Mouse (Mus musculus): ENCODE data around the gene Spa17. TPM values are rescaled to one million over a fixed set of nuclear protein-coding genes. Genes with fewer than 3 reads are reported as not detected.

Spa17 gene
- polyA plus RNA-seq, 1 experiment from 2014 or later: 9.2 TPM

- Histone ChIP-seq H3K36me3 (replicated peaks) (no peaks in the 10 kb centered on the region), H3K27ac (replicated peaks) (no peak overlapping the region), H3K27me3 (replicated peaks; ENCODE audit: low read depth, poor library complexity, severe bottlenecking) (peaks cover 6% of the 10 kb centered on the region), H3K4me1 (peaks cover 5% of the 10 kb centered on the region), H3K4me3 (peak overlapping the region; percentile 81), H3K9me3 (no peaks in the 10 kb centered on the region)
- no peak for DNase-seq (ENCODE audit: low spot score)
Observed at GRCm38 (mm10) chr9:37614316-37614715, 794 bp upstream of the Spa17 start.

DNA sequence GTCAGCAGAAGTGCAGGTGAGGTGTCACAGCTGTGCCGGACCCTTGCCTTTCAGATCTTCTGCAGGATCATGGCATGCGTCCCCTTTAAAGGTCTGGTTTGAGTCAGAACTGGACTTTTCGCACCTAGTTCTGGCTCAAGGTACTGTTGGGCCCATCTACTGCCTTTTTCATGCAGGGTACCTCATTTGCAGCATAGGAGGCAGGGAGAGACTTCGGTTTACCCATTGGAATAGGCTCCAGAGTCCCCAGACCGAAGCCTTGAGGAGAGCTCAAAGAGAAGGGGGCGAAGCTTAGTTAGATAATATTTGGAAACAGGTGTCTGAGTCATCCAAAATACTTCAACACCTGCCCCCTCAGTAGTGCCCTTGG lies 374 bp upstream of the Spa17 start:
- no peaks in the 10 kb centered on the region for H3K36me3 ChIP-seq (replicated peaks)
- H3K9me3 ChIP-seq: no peaks in the 10 kb centered on the region
- peak overlapping the region; percentile 81 for H3K4me3 ChIP-seq
- no peak for DNase-seq (ENCODE audit: low spot score)
- peaks cover 6% of the 10 kb centered on the region for H3K27me3 ChIP-seq (replicated peaks; ENCODE audit: low read depth, poor library complexity, severe bottlenecking)
- peaks cover 5% of the 10 kb centered on the region for H3K4me1 ChIP-seq
- 21% methylated on average over 6 of the region's 6 CpGs for WGBS
- peak overlapping the region; percentile 80 for H3K27ac ChIP-seq (replicated peaks)

DNA sequence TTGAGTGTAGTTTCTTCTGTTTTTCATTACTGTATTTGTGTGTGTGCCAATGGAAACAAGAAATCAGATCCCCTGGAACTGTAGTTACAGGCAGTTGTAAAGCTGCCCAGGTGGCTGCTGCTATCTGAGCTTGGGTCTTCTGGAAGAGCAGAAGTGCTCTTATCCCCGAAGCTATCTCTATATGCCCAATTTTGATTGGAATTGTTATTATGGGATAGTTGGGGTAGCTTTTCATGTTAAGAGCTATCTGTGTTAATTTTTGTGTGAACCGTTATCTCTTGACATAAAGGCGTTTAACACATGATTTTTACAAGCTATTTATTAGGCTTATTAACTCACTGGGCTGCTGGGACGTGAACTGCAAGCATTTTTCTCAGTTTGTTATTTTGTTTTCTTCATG lies 4.0 kb downstream of the Spa17 start:
- H3K27me3 ChIP-seq (replicated peaks; ENCODE audit: low read depth, poor library complexity, severe bottlenecking): no peaks in the 10 kb centered on the region; the same call in 1 of the 2 replicates
- DNase-seq (ENCODE audit: low spot score): no peak
- no peaks in the 10 kb centered on the region for H3K36me3 ChIP-seq (replicated peaks)
- WGBS: 73% methylated on average over 4 of the region's 4 CpGs
- no peak overlapping the region for H3K27ac ChIP-seq (replicated peaks)
- H3K4me1 ChIP-seq: peaks cover 5% of the 10 kb centered on the region
- H3K9me3 ChIP-seq: no peaks in the 10 kb centered on the region
- no peak overlapping the region for H3K4me3 ChIP-seq

GRCm38 (mm10) chr9:37605089-37605488 lies 8.4 kb downstream of the Spa17 start:
- Histone ChIP-seq H3K36me3 (replicated peaks) (no peaks in the 10 kb centered on the region), H3K4me1 (no peaks in the 10 kb centered on the region), H3K9me3 (no peaks in the 10 kb centered on the region), H3K27ac (replicated peaks) (no peak overlapping the region), H3K4me3 (no peak overlapping the region), H3K27me3 (replicated peaks; ENCODE audit: low read depth, poor library complexity, severe bottlenecking) (no peaks in the 10 kb centered on the region)
- DNase-seq (ENCODE audit: low spot score): no peak
- whole genome bisulfite sequencing: 94% methylated on average over 3 of the region's 3 CpGs

DNA sequence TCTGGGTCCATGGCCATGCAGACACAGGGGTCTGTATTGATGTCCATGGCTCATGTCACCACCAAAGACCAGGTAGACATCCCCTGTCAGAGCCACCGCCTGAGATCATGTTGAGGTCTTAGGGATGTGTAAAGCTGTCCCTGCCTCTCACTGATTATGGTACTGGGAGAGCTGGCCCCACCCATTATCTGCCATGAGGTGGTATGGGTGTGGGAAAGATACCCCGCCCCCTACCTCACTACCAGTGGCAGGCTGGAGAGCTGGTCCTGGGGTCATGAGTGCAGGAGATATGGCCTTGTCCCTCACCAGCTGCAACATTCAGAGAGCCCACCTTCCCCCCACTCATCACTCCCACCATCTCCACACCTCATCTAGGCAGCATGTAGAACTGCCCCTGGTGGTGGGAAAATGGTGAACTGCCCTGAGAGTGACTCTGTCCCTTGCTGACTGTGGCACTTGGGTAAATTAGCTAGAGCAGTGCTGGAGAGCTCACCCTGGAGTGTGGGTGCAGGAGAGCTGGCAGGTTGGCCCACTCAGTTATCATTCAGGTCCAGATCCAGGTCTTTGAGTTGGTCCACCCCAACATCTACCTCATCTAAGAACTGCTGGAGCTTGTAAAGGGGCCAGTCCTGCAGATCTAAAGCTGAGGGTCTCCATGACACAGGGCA lies 12.8 kb downstream of the Spa17 start:
- no peaks in the 10 kb centered on the region for H3K9me3 ChIP-seq
- H3K36me3 ChIP-seq (replicated peaks): no peaks in the 10 kb centered on the region
- WGBS: 87% methylated on average over 2 of the region's 2 CpGs
- H3K27me3 ChIP-seq (replicated peaks; ENCODE audit: low read depth, poor library complexity, severe bottlenecking): no peaks in the 10 kb centered on the region
- no peak for DNase-seq (ENCODE audit: low spot score)
- no peak overlapping the region for H3K27ac ChIP-seq (replicated peaks)
- no peak overlapping the region for H3K4me3 ChIP-seq
- no peaks in the 10 kb centered on the region for H3K4me1 ChIP-seq

DNA sequence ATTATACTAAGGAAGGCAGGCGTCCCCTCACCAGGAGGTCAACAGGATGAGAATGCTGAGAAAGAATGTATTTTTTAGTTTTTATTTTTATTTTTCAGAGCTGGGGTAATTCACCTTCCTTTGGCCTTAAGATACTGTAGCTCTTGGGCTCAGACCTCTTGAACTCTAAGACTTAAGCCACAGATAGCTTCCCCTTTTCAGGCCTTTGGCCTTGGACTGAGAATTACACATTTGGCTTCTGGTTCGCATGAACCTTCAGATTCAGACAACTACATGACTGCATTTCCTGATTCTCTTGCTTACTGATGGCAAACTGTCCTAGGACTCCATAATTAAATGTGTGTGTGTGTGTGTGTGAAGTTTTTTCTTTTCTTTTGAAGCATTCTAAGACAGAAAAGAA lies 14.9 kb downstream of the Spa17 start:
- Histone ChIP-seq H3K27ac (replicated peaks) (no peak overlapping the region), H3K4me3 (no peak overlapping the region), H3K4me1 (no peaks in the 10 kb centered on the region), H3K36me3 (replicated peaks) (no peaks in the 10 kb centered on the region), H3K27me3 (replicated peaks; ENCODE audit: low read depth, poor library complexity, severe bottlenecking) (no peaks in the 10 kb centered on the region), H3K9me3 (no peaks in the 10 kb centered on the region)
- 88% methylated on average over 2 of the region's 2 CpGs for WGBS
- DNase-seq (ENCODE audit: low spot score): no peak

- Histone ChIP-seq H3K27ac (replicated peaks) (no peak overlapping the region), H3K4me3 (no peak overlapping the region), H3K9me3 (no peaks in the 10 kb centered on the region), H3K36me3 (replicated peaks) (no peaks in the 10 kb centered on the region), H3K4me1 (peaks cover 6% of the 10 kb centered on the region; the same call in 1 of the 2 replicates), H3K27me3 (replicated peaks; ENCODE audit: low read depth, poor library complexity, severe bottlenecking) (no peaks in the 10 kb centered on the region)
- WGBS: 80% methylated on average over 1 of the region's 1 CpGs
- DNase-seq (ENCODE audit: low spot score): no peak
Observed at GRCm38 (mm10) chr9:37595570-37595969, 18.0 kb downstream of the Spa17 start.

- Histone ChIP-seq H3K27me3 (replicated peaks; ENCODE audit: low read depth, poor library complexity, severe bottlenecking) (no peaks in the 10 kb centered on the region), H3K9me3 (no peaks in the 10 kb centered on the region), H3K27ac (replicated peaks) (no peak overlapping the region), H3K4me1 (peaks cover 6% of the 10 kb centered on the region; the same call in 1 of the 2 replicates), H3K4me3 (no peak overlapping the region), H3K36me3 (replicated peaks) (no peaks in the 10 kb centered on the region)
- no peak for DNase-seq (ENCODE audit: low spot score)
- WGBS: 85% methylated on average over 3 of the region's 3 CpGs
Observed at GRCm38 (mm10) chr9:37593690-37594089, 19.8 kb downstream of the Spa17 start.

GRCm38 (mm10) chr9:37592633-37593032 lies 20.9 kb downstream of the Spa17 start:
- Histone ChIP-seq H3K27me3 (replicated peaks; ENCODE audit: low read depth, poor library complexity, severe bottlenecking) (no peaks in the 10 kb centered on the region), H3K36me3 (replicated peaks) (no peaks in the 10 kb centered on the region), H3K4me1 (peaks cover 6% of the 10 kb centered on the region; the same call in 1 of the 2 replicates), H3K9me3 (no peaks in the 10 kb centered on the region), H3K27ac (replicated peaks) (no peak overlapping the region), H3K4me3 (no peak overlapping the region)
- no peak for DNase-seq (ENCODE audit: low spot score)
- WGBS: 59% methylated on average over 6 of the region's 6 CpGs

- 76% methylated on average over 2 of the region's 2 CpGs for WGBS
- Histone ChIP-seq H3K4me1 (peaks cover 6% of the 10 kb centered on the region; the same call in 1 of the 2 replicates), H3K4me3 (no peak overlapping the region), H3K9me3 (no peaks in the 10 kb centered on the region), H3K36me3 (replicated peaks) (no peaks in the 10 kb centered on the region), H3K27me3 (replicated peaks; ENCODE audit: low read depth, poor library complexity, severe bottlenecking) (no peaks in the 10 kb centered on the region), H3K27ac (replicated peaks) (no peak overlapping the region)
- DNase-seq (ENCODE audit: low spot score): no peak
Observed at GRCm38 (mm10) chr9:37592025-37592424, 21.5 kb downstream of the Spa17 start.

DNA sequence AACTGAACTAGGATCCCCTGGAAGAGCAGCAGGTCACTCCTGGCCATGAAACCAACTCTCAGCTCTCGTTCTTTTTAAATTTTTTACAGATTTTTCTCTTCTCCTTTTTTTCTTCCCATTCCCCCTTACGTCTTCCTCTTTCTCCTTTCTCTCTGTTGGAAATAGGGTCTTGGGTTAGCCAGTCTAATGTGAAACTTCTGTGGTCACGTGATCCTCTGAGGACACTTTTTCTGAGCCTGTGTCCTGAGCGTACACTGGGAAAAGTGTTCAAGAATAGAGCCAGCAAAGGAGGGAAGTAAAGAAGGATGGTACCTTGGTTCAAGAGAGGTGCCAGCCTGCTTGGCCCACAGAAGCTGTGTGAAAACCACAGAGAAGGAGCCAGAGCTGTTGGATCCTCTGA lies 23.1 kb downstream of the Spa17 start:
- H3K4me1 ChIP-seq: peaks cover 6% of the 10 kb centered on the region; the same call in 1 of the 2 replicates
- WGBS: 83% methylated on average over 4 of the region's 4 CpGs
- H3K36me3 ChIP-seq (replicated peaks): no peaks in the 10 kb centered on the region

DNA sequence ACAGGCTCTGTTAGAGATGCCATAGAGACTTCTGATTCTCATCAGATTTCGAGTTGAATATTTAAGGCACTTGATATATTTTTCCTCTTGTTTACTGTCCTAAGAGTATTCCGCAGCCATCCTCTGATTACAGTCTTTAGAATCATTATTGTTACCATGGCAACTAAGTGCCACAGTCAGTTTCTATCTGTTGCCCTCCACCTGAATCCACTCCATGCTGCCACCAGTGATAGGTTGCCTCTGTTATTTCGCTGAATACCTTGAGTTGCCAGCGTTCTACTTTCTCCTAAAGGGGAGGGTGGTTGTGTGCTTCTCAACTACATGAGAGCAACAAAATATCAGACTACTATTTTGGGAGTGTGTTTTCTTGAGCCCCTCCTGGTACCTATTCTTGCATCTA lies 26.8 kb downstream of the Spa17 start:
- 78% methylated on average over 4 of the region's 4 CpGs for WGBS
- Histone ChIP-seq H3K36me3 (replicated peaks) (no peaks in the 10 kb centered on the region), H3K27ac (replicated peaks) (no peak overlapping the region), H3K4me1 (no peaks in the 10 kb centered on the region), H3K4me3 (no peak overlapping the region), H3K27me3 (replicated peaks; ENCODE audit: low read depth, poor library complexity, severe bottlenecking) (no peaks in the 10 kb centered on the region), H3K9me3 (no peaks in the 10 kb centered on the region)
- DNase-seq (ENCODE audit: low spot score): no peak

More for the DNA sequence above, 23.1 kb downstream of the Spa17 start:
- Histone ChIP-seq H3K4me3 (no peak overlapping the region), H3K27me3 (replicated peaks; ENCODE audit: low read depth, poor library complexity, severe bottlenecking) (no peaks in the 10 kb centered on the region), H3K9me3 (no peaks in the 10 kb centered on the region), H3K27ac (replicated peaks) (no peak overlapping the region)
- no peak for DNase-seq (ENCODE audit: low spot score)

- WGBS: 86% methylated on average over 5 of the region's 5 CpGs
Observed at GRCm38 (mm10) chr9:37583594-37583993, 29.9 kb downstream of the Spa17 start.

More at GRCm38 (mm10) chr9:37583594-37583993, 29.9 kb downstream of the Spa17 start:
- Histone ChIP-seq H3K27me3 (replicated peaks; ENCODE audit: low read depth, poor library complexity, severe bottlenecking) (no peaks in the 10 kb centered on the region), H3K4me3 (no peak overlapping the region), H3K36me3 (replicated peaks) (no peaks in the 10 kb centered on the region), H3K4me1 (no peaks in the 10 kb centered on the region), H3K27ac (replicated peaks) (no peak overlapping the region), H3K9me3 (no peaks in the 10 kb centered on the region)
- DNase-seq (ENCODE audit: low spot score): no peak

Data from embryonic facial prominence, embryonic 10.5 days (tissue).